22 mouse cellular contexts compared by ENCODE assay signal in genomic region chr7:15881388-15881787, GRCm38 (mm10). TPM values are rescaled to one million over a fixed set of nuclear protein-coding genes. Genes with fewer than 3 reads are reported as not detected.
DNase-seq lines count a peak whose midpoint lies in the region; ATAC-seq and TF ChIP-seq lines count a peak whose summit lies in the region.
"Had no signal": no experiment of that assay in that cellular context is flagged by ENCODE, and none has a peak within 500 bp of the region (broad histone marks: within the 10 kb centered on the region; RNA-seq: fewer than 3 reads in every experiment).

No protein-coding gene starts in this region.

- 2% methylated on average over 7 of the region's 7 CpGs for WGBS in forebrain, embryonic 14.5 days
- under 1% methylated on average over 7 of the region's 7 CpGs for WGBS in forebrain, embryonic 13.5 days
- 6% methylated on average over 7 of the region's 7 CpGs for WGBS in embryonic facial prominence, embryonic 10.5 days
- under 1% methylated on average over 7 of the region's 7 CpGs for WGBS in midbrain, embryonic 14.5 days
- WGBS in cerebellum, adult 2 months: 7% methylated on average over 7 of the region's 7 CpGs

- no peaks in the 10 kb centered on the region for H3K9me3 ChIP-seq in forebrain, embryonic 14.5 days (replicated peaks; ENCODE audit: control insufficient read depth, low read length)
- no peaks in the 10 kb centered on the region for H3K9me3 ChIP-seq in forebrain, embryonic 13.5 days (replicated peaks)
- no peaks in the 10 kb centered on the region for H3K9me3 ChIP-seq in embryonic facial prominence, embryonic 10.5 days
- H3K9me3 ChIP-seq in midbrain, embryonic 14.5 days (ENCODE audit: control insufficient read depth, low read length): no peaks in the 10 kb centered on the region
- H3K9me3 ChIP-seq: limb, embryonic 15.5 days had no signal

- H3K27me3 ChIP-seq in forebrain, embryonic 14.5 days (replicated peaks; ENCODE audit: control insufficient read depth, insufficient read depth, low read length): no peaks in the 10 kb centered on the region
- H3K27me3 ChIP-seq in forebrain, embryonic 13.5 days: no peaks in the 10 kb centered on the region
- no peaks in the 10 kb centered on the region for H3K27me3 ChIP-seq in embryonic facial prominence, embryonic 10.5 days (replicated peaks; ENCODE audit: low read depth, poor library complexity, severe bottlenecking)
- H3K27me3 ChIP-seq in midbrain, embryonic 14.5 days (ENCODE audit: control insufficient read depth, insufficient read depth, low read length): no peaks in the 10 kb centered on the region
- H3K27me3 ChIP-seq in cerebellum, adult 2 months (ENCODE audit: control insufficient read depth, insufficient read depth, low read length): no peaks in the 10 kb centered on the region
- H3K27me3 ChIP-seq: limb, embryonic 15.5 days had no signal

- peak; percentile 0 for DNase-seq in forebrain, embryonic 14.5 days (ENCODE audit: low spot score)
- DNase-seq in Muller cell, postnatal 12 days (ENCODE audit: inconsistent ontology term): peak; percentile 53
- peak; percentile 10 for DNase-seq in embryonic facial prominence, embryonic 10.5 days (ENCODE audit: low spot score)
- peak; percentile 49 for DNase-seq in midbrain, embryonic 14.5 days
- DNase-seq in frontal cortex, adult 2 months (ENCODE audit: extremely low spot score in 1 of 2, low spot score in 1 of 2): no peak
- DNase-seq in layer of hippocampus, postnatal 10 days (ENCODE audit: low spot score in 2 of 2): no peak
- DNase-seq in cerebellum, adult 2 months: no peak
- DNase-seq: cerebellum, adult 11 months; heart, adult 2 months; kidney, adult 9 months; liver, postnatal 0 days; thymus, postnatal 4 days had no signal

- no peak overlapping the region for H3K9ac ChIP-seq in forebrain, embryonic 14.5 days (ENCODE audit: low read length)
- H3K9ac ChIP-seq in forebrain, embryonic 13.5 days: no peak overlapping the region
- H3K9ac ChIP-seq in midbrain, embryonic 14.5 days (replicated peaks; ENCODE audit: low read length): no peak overlapping the region
- H3K9ac ChIP-seq: limb, embryonic 15.5 days; liver, postnatal 0 days had no signal

- no peaks in the 10 kb centered on the region for H3K36me3 ChIP-seq in forebrain, embryonic 14.5 days (ENCODE audit: control insufficient read depth, insufficient read depth, low read length)
- H3K36me3 ChIP-seq in forebrain, embryonic 13.5 days (ENCODE audit: poor library complexity, severe bottlenecking): no peaks in the 10 kb centered on the region
- no peaks in the 10 kb centered on the region for H3K36me3 ChIP-seq in embryonic facial prominence, embryonic 10.5 days (replicated peaks)
- no peaks in the 10 kb centered on the region for H3K36me3 ChIP-seq in midbrain, embryonic 14.5 days (ENCODE audit: control insufficient read depth, insufficient read depth, low read length)
- H3K36me3 ChIP-seq: limb, embryonic 15.5 days had no signal

- H3K4me1 ChIP-seq in forebrain, embryonic 14.5 days (ENCODE audit: control insufficient read depth, insufficient read depth, low read length): no peaks in the 10 kb centered on the region
- peaks cover 3% of the 10 kb centered on the region; the same call in 1 of the 2 replicates for H3K4me1 ChIP-seq in forebrain, embryonic 13.5 days
- H3K4me1 ChIP-seq in embryonic facial prominence, embryonic 10.5 days: no peaks in the 10 kb centered on the region
- H3K4me1 ChIP-seq in midbrain, embryonic 14.5 days (ENCODE audit: control insufficient read depth, insufficient read depth, low read length): no peaks in the 10 kb centered on the region
- no peaks in the 10 kb centered on the region for H3K4me1 ChIP-seq in cerebellum, adult 2 months (ENCODE audit: control insufficient read depth, insufficient read depth, low read length)
- H3K4me1 ChIP-seq: limb, embryonic 15.5 days had no signal

- no peak overlapping the region for H3K4me3 ChIP-seq in forebrain, embryonic 14.5 days (ENCODE audit: low read depth, low read length)
- H3K4me3 ChIP-seq in forebrain, embryonic 13.5 days: no peak overlapping the region
- no peak overlapping the region for H3K4me3 ChIP-seq in embryonic facial prominence, embryonic 10.5 days
- H3K4me3 ChIP-seq in midbrain, embryonic 14.5 days (replicated peaks; ENCODE audit: low read depth, low read length): no peak overlapping the region
- no peak overlapping the region for H3K4me3 ChIP-seq in cerebellum, adult 2 months (replicated peaks; ENCODE audit: insufficient read depth, low read depth, low read length)
- H3K4me3 ChIP-seq: heart, adult 2 months; limb, embryonic 15.5 days had no signal

- H3K27ac ChIP-seq in forebrain, embryonic 14.5 days (ENCODE audit: low read depth, low read length): no peak overlapping the region
- no peak overlapping the region for H3K27ac ChIP-seq in forebrain, embryonic 13.5 days
- H3K27ac ChIP-seq in embryonic facial prominence, embryonic 10.5 days (replicated peaks): no peak overlapping the region
- H3K27ac ChIP-seq in midbrain, embryonic 14.5 days (replicated peaks; ENCODE audit: low read depth, low read length): no peak overlapping the region
- H3K27ac ChIP-seq in cerebellum, adult 2 months (ENCODE audit: insufficient read depth, low read length): no peak overlapping the region
- H3K27ac ChIP-seq: heart, adult 2 months; limb, embryonic 15.5 days had no signal

- TF ChIP-seq POLR2A in cerebellum, adult 2 months (IDR thresholded peaks at IDR 0.05; ENCODE audit: borderline replicate concordance, insufficient read depth, low read length): no peak

- no peak for ATAC-seq in forebrain, embryonic 14.5 days
- ATAC-seq in forebrain, embryonic 13.5 days: no peak
- peak; percentile 68; the same call in 1 of the 2 replicates for ATAC-seq in midbrain, embryonic 14.5 days (ENCODE audit: low FRiP score, low TSS enrichment)
- ATAC-seq: inflammation-experienced regulatory T-cells, adult 6 months; liver, postnatal 0 days; Patski had no signal

- no peak overlapping the region for H3K4me2 ChIP-seq in forebrain, embryonic 14.5 days (ENCODE audit: low read length)
- H3K4me2 ChIP-seq in forebrain, embryonic 13.5 days: no peak overlapping the region
- H3K4me2 ChIP-seq in midbrain, embryonic 14.5 days (ENCODE audit: low read length): no peak overlapping the region
- H3K4me2 ChIP-seq: limb, embryonic 15.5 days had no signal

- TF ChIP-seq CTCF in cerebellum, adult 2 months (IDR thresholded peaks at IDR 0.05; ENCODE audit: borderline replicate concordance, insufficient read depth, low read depth, low read length): no peak

RNA-seq across cellular contexts. Expression of gene Crxos, which starts 1.0 kb away (rescaled TPM):
- polyA plus RNA-seq in forebrain, embryonic 14.5 days (2014; fragmentation: Nextera tagmentation; extraction: Ambion mirVana): not detected in 2 replicates
- not detected in 2 replicates for polyA plus RNA-seq in forebrain, embryonic 13.5 days (2015; fragmentation: Nextera tagmentation; extraction: Ambion mirVana)
- not detected in 2 replicates for polyA plus RNA-seq in embryonic facial prominence, embryonic 10.5 days (2016; fragmentation: Nextera tagmentation; extraction: Ambion mirVana)
- polyA plus RNA-seq in midbrain, embryonic 14.5 days (2014; fragmentation: Nextera tagmentation; extraction: Ambion mirVana): 0.22 TPM in 1 of 2 replicates, not detected in the other
- 0.28 TPM in 1 of 2 replicates, not detected in the other for polyA plus RNA-seq in frontal cortex, adult 2 months (2012; rRNA removed)
- under 1 TPM in 1 of 2 experiments, not detected in 1; 0.23 TPM for total RNA-seq in layer of hippocampus, postnatal 10 days (2021)
- 0.11 TPM in 1 of 2 replicates, not detected in the other for polyA plus RNA-seq in cerebellum, adult 2 months (2012; rRNA removed)
- total RNA-seq: common myeloid progenitor, adult 5-6 weeks; gastrocnemius, adult 18-20 months; heart, adult 2 months; left cerebral cortex, postnatal 14 days had no signal
- polyA plus RNA-seq: heart, adult 2 months; heart, postnatal 0 days; inflammation-experienced regulatory T-cells, adult 6 months; limb, embryonic 15.5 days; liver, postnatal 0 days; neural tube, embryonic 14.5 days; Patski had no signal

RNA-seq across cellular contexts. Expression of gene Crx, which starts 1.6 kb away (rescaled TPM):
- polyA plus RNA-seq in forebrain, embryonic 14.5 days (2014; fragmentation: Nextera tagmentation; extraction: Ambion mirVana): 0.09 TPM in 1 of 2 replicates, not detected in the other
- not detected in 2 replicates for polyA plus RNA-seq in forebrain, embryonic 13.5 days (2015; fragmentation: Nextera tagmentation; extraction: Ambion mirVana)
- 0.11 and 0.13 TPM in 2 replicates for polyA plus RNA-seq in embryonic facial prominence, embryonic 10.5 days (2016; fragmentation: Nextera tagmentation; extraction: Ambion mirVana)
- polyA plus RNA-seq in midbrain, embryonic 14.5 days (2014; fragmentation: Nextera tagmentation; extraction: Ambion mirVana): 0.18 TPM in 1 of 2 replicates, not detected in the other
- polyA plus RNA-seq in frontal cortex, adult 2 months (2012; rRNA removed): 0.04 TPM in 1 of 2 replicates, not detected in the other
- total RNA-seq in layer of hippocampus, postnatal 10 days (2021): not detected
- not detected in 2 replicates for polyA plus RNA-seq in cerebellum, adult 2 months (2012; rRNA removed)
- total RNA-seq: common myeloid progenitor, adult 5-6 weeks; gastrocnemius, adult 18-20 months; heart, adult 2 months; layer of hippocampus, adult 8-10 months; left cerebral cortex, postnatal 14 days had no signal
- polyA plus RNA-seq: heart, adult 2 months; heart, postnatal 0 days; inflammation-experienced regulatory T-cells, adult 6 months; limb, embryonic 15.5 days; liver, postnatal 0 days; neural tube, embryonic 14.5 days; Patski had no signal

RNA-seq across cellular contexts. Expression of gene Selenow, which starts 40.8 kb away (rescaled TPM):
- polyA plus RNA-seq in forebrain, embryonic 14.5 days (2014; fragmentation: Nextera tagmentation; extraction: Ambion mirVana): 1,730 and 1,790 TPM in 2 replicates
- 1,237 and 1,357 TPM in 2 replicates for polyA plus RNA-seq in forebrain, embryonic 13.5 days (2015; fragmentation: Nextera tagmentation; extraction: Ambion mirVana)
- 756 and 839 TPM in 2 replicates for polyA plus RNA-seq in embryonic facial prominence, embryonic 10.5 days (2016; fragmentation: Nextera tagmentation; extraction: Ambion mirVana)
- polyA plus RNA-seq in midbrain, embryonic 14.5 days (2014; fragmentation: Nextera tagmentation; extraction: Ambion mirVana): 1,539 and 1,832 TPM in 2 replicates
- polyA plus RNA-seq in frontal cortex, adult 2 months (2012; rRNA removed): 1,744 and 2,160 TPM in 2 replicates
- total RNA-seq in layer of hippocampus, postnatal 10 days (2021): 1,000 to 10,000 TPM; 1,327 to 1,522 TPM
- polyA plus RNA-seq in cerebellum, adult 2 months (2012; rRNA removed): 870 and 931 TPM in 2 replicates

RNA-seq across cellular contexts. Expression of gene Obox6, which starts 41.9 kb away (rescaled TPM):
- polyA plus RNA-seq in forebrain, embryonic 14.5 days (2014; fragmentation: Nextera tagmentation; extraction: Ambion mirVana): not detected in 2 replicates
- polyA plus RNA-seq in forebrain, embryonic 13.5 days (2015; fragmentation: Nextera tagmentation; extraction: Ambion mirVana): not detected in 2 replicates
- polyA plus RNA-seq in embryonic facial prominence, embryonic 10.5 days (2016; fragmentation: Nextera tagmentation; extraction: Ambion mirVana): not detected in 2 replicates
- polyA plus RNA-seq in midbrain, embryonic 14.5 days (2014; fragmentation: Nextera tagmentation; extraction: Ambion mirVana): not detected in 2 replicates
- not detected in 2 replicates for polyA plus RNA-seq in frontal cortex, adult 2 months (2012; rRNA removed)
- total RNA-seq in layer of hippocampus, postnatal 10 days (2021): not detected
- not detected in 2 replicates for polyA plus RNA-seq in cerebellum, adult 2 months (2012; rRNA removed)
- total RNA-seq: common myeloid progenitor, adult 5-6 weeks; gastrocnemius, adult 18-20 months; heart, adult 2 months; layer of hippocampus, adult 8-10 months; left cerebral cortex, postnatal 14 days had no signal
- polyA plus RNA-seq: heart, adult 2 months; heart, postnatal 0 days; inflammation-experienced regulatory T-cells, adult 6 months; limb, embryonic 15.5 days; liver, postnatal 0 days; neural tube, embryonic 14.5 days; Patski had no signal

Comparison
In these comparisons a context has a peak if more than half of its experiments do, and no peak if none do; other contexts are left out.
1. DNase-seq: peak in forebrain, embryonic 14.5 days (single experiment), Muller cell, postnatal 12 days (single experiment), embryonic facial prominence, embryonic 10.5 days (single experiment) and midbrain, embryonic 14.5 days (single experiment); none in frontal cortex, adult 2 months (0 of 2), layer of hippocampus, postnatal 10 days (0 of 2) and cerebellum, adult 2 months (0 of 2).